Mouse (Mus musculus) intestine, embryonic 14.5 days (tissue): Measurements from ENCODE around the gene Gm39566. TPM values are rescaled to one million over a fixed set of nuclear protein-coding genes. Genes with fewer than 3 reads are reported as not detected.

Source experiments
- ATAC-seq: fragments of 200-750 bp; cut with Nextera tagmentation; replicated peaks from 2 replicates; pipeline ENCODE4 v1.8.0; 2017; ENCODE audit warnings: low read depth, moderate number of reproducible peaks, moderate TSS enrichment, moderate library complexity; ENCODE audit not compliant: low FRiP score, low TSS enrichment
- DNase-seq: peaks from one replicate; pipeline ENCODE4 v3.0.0-alpha.2; 2018; ENCODE audit warnings: low spot score
- H3K27ac ChIP-seq: fragments of 300-500 bp; sonication (generic); 2 replicates; pipeline ENCODE4 v1.5.1; 2014; ENCODE audit warnings: low read depth, mild to moderate bottlenecking, control low read depth
- H3K27me3 ChIP-seq: fragments of 300-500 bp; sonication (generic); replicated peaks from 2 replicates; pipeline ENCODE4 v1.6.1; 2014; ENCODE audit warnings: low read length, control low read depth; ENCODE audit not compliant: control insufficient read depth, insufficient read depth
- H3K36me3 ChIP-seq: fragments of 300-500 bp; sonication (generic); 2 replicates; pipeline ENCODE4 v1.6.1; 2014; ENCODE audit warnings: low read length, control low read depth; ENCODE audit not compliant: control insufficient read depth, insufficient read depth
- H3K4me1 ChIP-seq: fragments of 300-500 bp; sonication (generic); replicated peaks from 2 replicates; pipeline ENCODE4 v1.6.1; 2014; ENCODE audit warnings: low read length, control low read depth, mixed read lengths; ENCODE audit not compliant: control insufficient read depth, insufficient read depth
- H3K4me2 ChIP-seq: fragments of 300-500 bp; sonication (generic); 2 replicates; pipeline ENCODE4 v1.6.1; 2014; ENCODE audit warnings: low read length
- H3K4me3 ChIP-seq: fragments of 300-500 bp; sonication (generic); 2 replicates; pipeline ENCODE4 v1.5.1; 2014; ENCODE audit warnings: low read depth, low read length, control low read depth, mixed read lengths
- H3K9ac ChIP-seq: fragments of 300-500 bp; sonication (generic); 2 replicates; pipeline ENCODE4 v1.6.1; 2014; ENCODE audit warnings: mild to moderate bottlenecking, low read length
- H3K9me3 ChIP-seq: fragments of 300-500 bp; sonication (generic); 2 replicates; pipeline ENCODE4 v1.6.1; 2016; ENCODE audit warnings: low read length, control low read depth; ENCODE audit not compliant: control insufficient read depth
- WGBS: fragments of 180-500 bp; shearing (Covaris S2); extraction: QIAGEN DNeasy Blood & Tissue Kit; methylation state at CpG from one replicate; pipeline ENCODE4 v1.1.7; 2014; 5-methylcytosine and 5-hydroxymethylcytosine counted together
- polyA plus RNA-seq: library from polyadenylated mRNA; unstranded; fragments of >200 nt; fragmentation: Nextera tagmentation; extraction: Ambion mirVana; gene quantifications from 2 replicates; pipeline ENCODE4 v1.2.1, GENCODE M21; 2014

The Gm39566 gene
- polyA plus RNA-seq, 1 experiment from 2014 or later, result not detected

DNA sequence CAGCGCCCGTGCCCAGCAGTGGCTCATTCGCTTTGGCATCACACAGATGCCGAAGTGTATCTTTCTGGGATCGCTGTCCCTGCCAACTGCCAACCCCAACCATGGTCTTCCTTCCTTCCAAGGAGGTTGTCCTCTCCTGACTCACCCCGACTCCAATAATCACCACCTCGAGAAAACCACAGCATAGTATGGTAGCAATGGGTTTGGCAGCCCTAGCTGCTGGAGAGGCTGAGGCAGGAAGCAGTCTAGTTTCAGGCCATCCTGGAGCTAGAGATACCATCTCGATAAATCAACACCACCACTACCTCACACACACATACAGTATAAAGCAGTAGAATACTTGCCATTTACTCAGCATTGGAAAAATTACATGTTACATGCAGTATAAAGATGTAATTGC, 3.8 kb upstream of the Gm39566 start:
- no peak overlapping the region for H3K4me2 ChIP-seq
- no peak overlapping the region for H3K27ac ChIP-seq
- no peaks in the 10 kb centered on the region for H3K27me3 ChIP-seq
- ATAC-seq, result no peak
- WGBS, result 95% methylated on average over 8 of the region's 8 CpGs
- H3K9me3 ChIP-seq, result no peaks in the 10 kb centered on the region
- H3K4me1 ChIP-seq, result no peaks in the 10 kb centered on the region
- 0 out of 2 replicates have a peak, but pooled peaks cover under 1% of the 10 kb centered on the region for H3K36me3 ChIP-seq
- no peak overlapping the region for H3K9ac ChIP-seq
- DNase-seq, result no peak
- no peak overlapping the region for H3K4me3 ChIP-seq

DNA sequence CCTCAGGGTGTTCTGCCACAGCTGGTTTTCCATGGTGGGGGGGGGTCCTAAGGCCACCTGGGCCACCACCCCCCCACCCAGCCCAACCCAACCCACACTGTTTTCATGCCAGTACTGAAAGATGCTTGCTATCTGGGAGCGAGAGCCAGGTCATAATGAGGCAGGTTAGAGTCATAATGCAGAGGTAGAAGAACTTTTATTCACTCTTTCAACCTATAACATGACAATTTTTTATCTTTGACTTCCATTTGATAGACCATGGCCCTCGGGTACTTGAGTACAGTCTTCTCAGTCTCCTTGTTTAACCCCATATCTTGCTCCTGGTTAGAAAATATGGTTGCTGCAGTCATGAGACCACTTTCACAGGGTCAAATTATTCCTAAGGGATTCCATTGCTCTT, 3.3 kb upstream of the Gm39566 start, which contains the start of gene Spem2:
Gene Spem2, minus strand, starts transcription at position 101 of the 400 bp plus-strand sequence.
- WGBS, result 80% methylated on average over 2 of the region's 2 CpGs

DNA sequence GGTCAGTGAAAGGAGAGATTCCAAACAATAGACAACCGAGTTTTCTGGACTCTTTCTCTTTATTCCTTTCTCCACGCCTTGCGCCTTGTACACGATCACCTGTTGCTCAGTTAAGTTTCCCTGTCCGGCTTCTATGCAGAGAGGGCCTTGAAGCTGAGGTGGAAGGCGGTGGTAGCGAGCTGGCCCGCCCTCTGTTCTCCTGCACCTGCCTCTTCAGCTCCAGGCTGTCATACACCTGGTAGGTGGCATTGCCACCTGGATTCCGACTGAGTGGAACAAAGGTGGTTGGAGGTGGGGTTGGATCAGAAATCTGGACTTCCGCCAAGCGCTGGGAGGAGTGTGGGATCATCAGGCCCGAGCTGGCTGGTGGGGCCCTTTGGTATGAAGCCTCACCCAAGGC, 1.4 kb upstream of the Gm39566 start:
- no peak overlapping the region for H3K27ac ChIP-seq
- DNase-seq, result no peak
- 87% methylated on average over 12 of the region's 12 CpGs for WGBS
- no peak overlapping the region for H3K4me2 ChIP-seq
- H3K4me1 ChIP-seq, result no peaks in the 10 kb centered on the region
- H3K4me3 ChIP-seq, result no peak overlapping the region
- no peaks in the 10 kb centered on the region for H3K36me3 ChIP-seq
- H3K9me3 ChIP-seq, result no peaks in the 10 kb centered on the region
- H3K9ac ChIP-seq, result no peak overlapping the region
- ATAC-seq, result no peak
- no peaks in the 10 kb centered on the region for H3K27me3 ChIP-seq

More for the DNA sequence above, 3.3 kb upstream of the Gm39566 start, which contains the start of gene Spem2:
- ATAC-seq (no peak), DNase-seq (no peak)
- no peak within 1 kb of the TSS for H3K9ac ChIP-seq
- H3K4me3 ChIP-seq, result no peak within 1 kb of the TSS
- H3K9me3 ChIP-seq, result no peaks in the 10 kb centered on the region
- H3K27me3 ChIP-seq, result no peaks in the 10 kb centered on the region
- no peaks in the 10 kb centered on the region for H3K4me1 ChIP-seq
- H3K27ac ChIP-seq, result no peak within 1 kb of the TSS
- H3K4me2 ChIP-seq, result no peak within 1 kb of the TSS
- H3K36me3 ChIP-seq, result no peaks in the 10 kb centered on the region

DNA sequence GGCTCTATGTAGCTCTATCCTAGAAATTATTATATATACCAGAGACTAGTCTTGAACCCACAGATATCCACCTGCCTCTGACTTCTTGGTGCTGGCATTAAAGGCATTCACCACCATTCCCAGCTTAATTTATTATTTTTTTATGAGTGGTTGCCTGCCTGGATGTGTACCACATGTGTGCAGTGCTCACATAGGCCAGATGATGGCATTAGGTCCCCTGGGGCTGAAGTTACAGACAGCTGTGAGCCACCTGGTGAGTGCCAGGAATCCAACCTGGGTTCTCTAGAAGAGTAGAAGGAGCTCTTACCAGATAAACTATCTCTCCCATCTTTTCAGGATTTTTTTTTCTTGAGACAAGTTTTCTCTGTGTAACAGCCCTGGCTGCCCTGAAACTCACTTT, 4.8 kb downstream of the Gm39566 start:
- Histone ChIP-seq H3K4me3 (no peak overlapping the region), H3K27me3 (peaks cover 10% of the 10 kb centered on the region), H3K27ac (no peak overlapping the region), H3K36me3 (no peaks in the 10 kb centered on the region), H3K9me3 (no peaks in the 10 kb centered on the region), H3K4me1 (no peaks in the 10 kb centered on the region), H3K4me2 (no peak overlapping the region), H3K9ac (no peak overlapping the region)
- no peak for ATAC-seq
- DNase-seq, result no peak

DNA sequence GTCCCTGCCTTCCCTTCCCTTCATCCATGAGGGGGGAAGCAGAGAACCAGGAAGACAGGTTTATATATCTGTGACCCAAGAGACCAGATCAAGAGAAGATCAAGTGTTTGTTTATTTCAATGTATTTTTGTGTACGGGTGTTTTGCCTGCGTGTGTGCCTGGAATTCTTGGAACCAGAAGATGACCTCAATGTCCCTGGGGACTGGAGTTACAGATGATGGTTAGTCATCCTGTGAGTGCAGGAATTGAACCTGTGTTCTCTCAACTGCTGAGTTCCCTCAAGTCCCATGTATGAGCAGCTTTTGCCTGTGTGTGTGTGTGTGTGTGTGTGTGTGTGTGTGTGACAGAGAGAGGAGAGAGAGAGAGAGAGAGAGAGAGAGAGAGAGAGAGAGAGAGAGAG, 7.5 kb downstream of the Gm39566 start:
- H3K4me2 ChIP-seq, result no peak overlapping the region
- ATAC-seq, result no peak
- H3K27ac ChIP-seq, result no peak overlapping the region
- peaks cover 15% of the 10 kb centered on the region; the same call in 1 of the 2 replicates for H3K4me1 ChIP-seq
- H3K9ac ChIP-seq, result no peak overlapping the region
- peaks cover 23% of the 10 kb centered on the region for H3K27me3 ChIP-seq
- 55% methylated on average over 2 of the region's 2 CpGs for WGBS
- no peak for DNase-seq
- H3K36me3 ChIP-seq, result no peaks in the 10 kb centered on the region
- H3K9me3 ChIP-seq, result no peaks in the 10 kb centered on the region
- no peak overlapping the region for H3K4me3 ChIP-seq

DNA sequence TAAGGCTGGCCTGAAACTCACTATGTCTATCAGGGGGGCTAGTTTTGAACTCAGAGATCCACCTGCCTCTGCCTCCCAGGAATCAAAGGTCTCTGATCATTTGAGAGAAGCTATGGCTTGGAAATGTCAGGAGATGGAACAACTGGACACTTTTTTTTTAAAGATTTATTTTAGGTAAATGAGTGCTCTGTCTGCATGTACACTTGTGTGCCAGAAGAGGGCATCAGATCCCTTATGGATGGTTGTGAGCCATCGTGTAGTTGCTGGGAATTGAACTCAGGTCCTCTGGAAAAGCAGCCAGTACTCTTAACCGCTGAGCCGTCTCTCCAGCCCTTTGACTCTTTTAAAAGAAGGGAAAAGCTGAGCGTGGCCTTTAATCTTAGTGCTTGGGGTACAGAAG, 8.7 kb downstream of the Gm39566 start:
- Histone ChIP-seq H3K4me1 (peaks cover 26% of the 10 kb centered on the region), H3K27ac (no peak overlapping the region), H3K27me3 (peaks cover 35% of the 10 kb centered on the region), H3K9me3 (no peaks in the 10 kb centered on the region), H3K36me3 (no peaks in the 10 kb centered on the region), H3K4me3 (no peak overlapping the region), H3K4me2 (no peak overlapping the region), H3K9ac (no peak overlapping the region)
- ATAC-seq (no peak), DNase-seq (no peak)
- WGBS, result 80% methylated on average over 4 of the region's 4 CpGs

DNA sequence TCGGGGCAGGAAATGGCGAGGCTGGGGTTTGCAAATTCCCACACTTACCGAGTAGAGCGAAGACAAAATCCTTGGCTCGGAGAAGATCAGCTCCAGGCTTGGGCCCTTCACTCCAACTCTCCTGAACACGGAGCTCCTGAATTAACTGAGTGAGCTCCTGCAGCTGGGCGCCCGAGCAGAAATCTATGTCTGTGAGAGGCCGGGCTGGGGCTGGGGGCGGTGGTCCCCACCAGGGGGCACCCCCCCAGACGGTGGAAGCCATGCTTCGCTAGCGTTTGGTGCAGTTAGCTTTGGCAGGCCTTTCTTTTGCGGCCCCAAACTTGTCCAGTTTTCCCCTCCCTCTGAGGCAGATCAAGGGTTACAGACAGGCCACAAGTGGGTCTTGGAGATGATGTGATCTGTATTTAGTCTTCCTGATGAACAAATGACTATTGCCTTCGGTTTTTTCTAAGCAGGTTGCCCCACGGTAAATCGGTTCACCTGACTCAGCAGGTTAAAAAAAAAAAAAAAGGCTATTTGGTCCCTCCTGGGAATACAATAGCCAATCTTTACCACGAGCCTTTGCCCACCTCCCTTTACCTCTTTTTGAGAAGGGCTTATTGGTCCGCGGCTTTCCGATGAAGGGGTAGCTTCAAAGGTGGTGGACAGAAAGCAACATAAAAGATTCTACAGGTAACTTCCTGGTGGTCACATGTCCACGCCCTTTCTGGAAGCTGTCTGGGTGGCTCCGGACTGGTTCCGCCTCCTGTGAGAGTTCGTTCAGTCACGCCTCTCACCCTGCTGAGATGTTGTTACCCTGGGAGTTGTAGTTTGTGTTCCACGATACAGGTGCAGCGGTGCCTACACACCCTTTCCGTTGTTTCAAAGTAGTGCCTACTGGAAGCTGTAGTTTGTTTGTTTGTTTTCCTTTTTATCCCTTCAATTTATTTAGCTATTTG, 9.9 kb downstream of the Gm39566 start, which contains the start of gene Tmem102:
Gene Tmem102, minus strand, starts transcription at position 653 of the 938 bp plus-strand sequence.
- 7% methylated on average over 29 of the region's 29 CpGs for WGBS
- H3K36me3 ChIP-seq, result no peaks in the 10 kb centered on the region
- peaks cover 32% of the 10 kb centered on the region for H3K4me1 ChIP-seq
- peak within 1 kb of the TSS; percentile 82 for H3K4me2 ChIP-seq
- peaks cover 38% of the 10 kb centered on the region for H3K27me3 ChIP-seq
- no peaks in the 10 kb centered on the region for H3K9me3 ChIP-seq
- H3K4me3 ChIP-seq, result peak within 1 kb of the TSS; percentile 58
- DNase-seq (peak; percentile 64), ATAC-seq (no peak)
- peak within 1 kb of the TSS; percentile 23 for H3K9ac ChIP-seq
- H3K27ac ChIP-seq, result no peak within 1 kb of the TSS

DNA sequence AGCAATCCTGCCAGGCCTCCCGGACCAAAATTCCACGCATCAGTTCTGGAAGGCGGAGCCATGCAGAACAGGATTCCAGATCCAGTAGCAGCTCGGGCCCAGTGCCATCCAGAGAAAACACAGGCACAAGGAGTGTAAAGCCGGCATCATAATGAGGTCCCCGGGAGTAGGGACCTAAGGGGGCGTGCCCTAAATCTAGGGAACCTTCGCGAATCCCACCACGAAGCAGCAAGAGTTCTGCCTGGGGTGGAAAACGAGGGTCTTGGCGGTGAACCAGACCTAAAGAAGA, 10.5 kb downstream of the Gm39566 start:
- 4% methylated on average over 12 of the region's 12 CpGs for WGBS
- Histone ChIP-seq H3K4me2 (peak overlapping the region; percentile 82), H3K9me3 (no peaks in the 10 kb centered on the region), H3K9ac (peak overlapping the region; percentile 23), H3K4me1 (peaks cover 38% of the 10 kb centered on the region), H3K36me3 (no peaks in the 10 kb centered on the region), H3K27ac (no peak overlapping the region), H3K27me3 (peaks cover 38% of the 10 kb centered on the region), H3K4me3 (peak overlapping the region; percentile 58)
- no peak for ATAC-seq
- DNase-seq, result no peak
